Mouse (Mus musculus) testis, postnatal 10 days (tissue): ENCODE measurements at regions not wholly inside any gene's neighbourhood (a gene's known extent, or its start where the extent isn't known, plus 50 kb on each side); places are given as distances from the start of the nearest gene placed in this dataset.
A peak's percentile ranks its signal among the peaks of the same experiment; 100 is the strongest.
"Not testable (repeated sequence)": the region's sequence is repeated elsewhere in the genome, so short reads cannot be mapped to it uniquely, and the experiment has no call there.

ENCODE experiments used
- DNase-seq: peaks from one replicate; pipeline ENCODE4 v3.0.0; 2021; ENCODE audit warnings: low spot score

GRCm38 (mm10) chr7:73688451-73688850 is 51.7 kb upstream of the Fam174b start:
- no peak for DNase-seq

GRCm38 (mm10) chr7:73686245-73686644 is 53.9 kb upstream of the Fam174b start:
- DNase-seq: not testable (repeated sequence)

GRCm38 (mm10) chr7:73682756-73683155 is 57.3 kb upstream of the Fam174b start:
- DNase-seq: no peak

- DNase-seq: peak; percentile 7
Observed at GRCm38 (mm10) chr7:73670598-73670997, 69.5 kb upstream of the Fam174b start.

GRCm38 (mm10) chr7:73668791-73669190 is 71.3 kb upstream of the Fam174b start:
- DNase-seq: peak; percentile 28

- peak; percentile 37 for DNase-seq
Observed at GRCm38 (mm10) chr7:73666921-73667675, 73.0 kb upstream of the Fam174b start.

GRCm38 (mm10) chr7:73664962-73665361 is 75.1 kb upstream of the Fam174b start:
- peak; percentile 13 for DNase-seq

GRCm38 (mm10) chr7:73662536-73662935 is 77.6 kb upstream of the Fam174b start:
- peak; percentile 25 for DNase-seq

- DNase-seq: peak; percentile 8
Observed at GRCm38 (mm10) chr7:73661901-73662300, 78.2 kb upstream of the Fam174b start.

GRCm38 (mm10) chr7:73659551-73659950 is 80.6 kb upstream of the Fam174b start:
- DNase-seq: peak; percentile 31

- DNase-seq: peak; percentile 46
Observed at GRCm38 (mm10) chr7:73657283-73657682, 82.8 kb upstream of the Fam174b start.

- DNase-seq: peak; percentile 33
Observed at GRCm38 (mm10) chr7:73656424-73656795, 83.7 kb upstream of the Fam174b start.

- DNase-seq: peak; percentile 90
Observed at GRCm38 (mm10) chr7:73655787-73656423, 84.2 kb upstream of the Fam174b start.

- peak; percentile 48 for DNase-seq
Observed at GRCm38 (mm10) chr7:73654193-73654871, 85.8 kb upstream of the Fam174b start.

- DNase-seq: no peak
Observed at GRCm38 (mm10) chr7:73650909-73651308, 89.2 kb upstream of the Fam174b start.

GRCm38 (mm10) chr7:73648010-73648409 is 92.1 kb upstream of the Fam174b start:
- peak; percentile 91 for DNase-seq

- DNase-seq: no peak
Observed at GRCm38 (mm10) chr7:73647140-73647539, 93.0 kb upstream of the Fam174b start.

- DNase-seq: no peak
Observed at GRCm38 (mm10) chr7:73646711-73647110, 93.4 kb upstream of the Fam174b start.

- DNase-seq: no peak
Observed at GRCm38 (mm10) chr7:73644362-73644904, 95.7 kb upstream of the Fam174b start.

- no peak for DNase-seq
Observed at GRCm38 (mm10) chr7:73643993-73644335, 96.1 kb upstream of the Fam174b start.

GRCm38 (mm10) chr7:73643306-73643992 is 96.7 kb upstream of the Fam174b start:
- no peak for DNase-seq

GRCm38 (mm10) chr7:73640194-73640593 is 98.6 kb upstream of the Chd2 start:
- DNase-seq: no peak
